Mouse (Mus musculus) neural tube, embryonic 10.5 days (tissue): ENCODE measurements at regions not wholly inside any gene's neighbourhood (a gene's known extent, or its start where the extent isn't known, plus 50 kb on each side); places are given as distances from the start of the nearest gene placed in this dataset.

Experiments
- DNase-seq: peaks from one replicate; pipeline ENCODE4 v3.0.0-alpha.2; 2017; ENCODE audit warnings: low spot score; ENCODE audit errors: extremely low spot score

GRCm38 (mm10) chr17:76205082-76205481 lies 653.3 kb upstream of the Fam98a start:
- DNase-seq, result no peak

GRCm38 (mm10) chr17:76184813-76185212 lies 633.1 kb upstream of the Fam98a start:
- no peak for DNase-seq

- DNase-seq, result no peak
These were observed 585.1 kb upstream of the Fam98a start for GRCm38 (mm10) chr17:76136660-76137495.

GRCm38 (mm10) chr17:76134030-76134429 lies 582.3 kb upstream of the Fam98a start:
- DNase-seq, result no peak

DNA sequence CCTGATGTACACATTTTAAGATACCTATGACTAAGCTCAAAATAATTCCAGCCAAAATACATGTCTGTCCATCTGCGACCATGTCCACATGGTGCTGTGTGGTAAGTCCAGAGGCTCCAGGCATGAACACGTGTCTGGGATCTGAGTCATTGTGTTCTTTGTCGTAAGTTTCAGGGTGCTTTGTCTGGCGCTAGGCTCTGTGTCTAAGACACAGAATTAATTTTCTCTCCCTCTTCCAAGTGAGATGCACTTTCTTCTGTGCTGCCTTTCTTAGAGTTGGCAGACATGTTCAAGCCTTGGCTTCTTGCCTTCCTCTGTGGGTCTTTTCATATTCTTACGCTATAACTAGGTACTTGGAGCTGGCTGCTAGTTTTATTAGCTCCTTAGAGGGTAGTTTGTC lies 573.5 kb upstream of the Fam98a start:
- DNase-seq, result no peak

GRCm38 (mm10) chr17:76111315-76112195 lies 559.8 kb upstream of the Fam98a start:
- DNase-seq, result no peak

GRCm38 (mm10) chr17:76110856-76111255 lies 559.1 kb upstream of the Fam98a start:
- no peak for DNase-seq

DNA sequence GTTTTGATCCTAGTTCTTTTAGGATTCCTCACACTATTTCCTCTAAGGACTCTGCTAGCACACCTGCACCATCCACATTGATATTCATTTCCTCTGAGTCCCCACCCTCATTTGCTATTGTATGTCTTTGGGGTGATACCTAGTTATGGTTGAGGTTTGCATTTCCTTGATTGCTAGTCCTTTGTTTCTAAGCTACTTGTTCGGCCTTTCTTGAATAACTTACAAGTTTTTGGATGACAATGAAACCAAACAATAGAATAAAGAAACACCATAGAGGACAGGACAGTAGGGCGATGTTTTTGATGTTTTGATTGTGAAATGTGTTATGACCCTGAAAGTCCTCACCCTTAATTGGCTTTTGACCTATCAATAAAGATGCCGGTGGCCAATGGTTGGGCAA lies 531.8 kb upstream of the Fam98a start:
- no peak for DNase-seq

DNA sequence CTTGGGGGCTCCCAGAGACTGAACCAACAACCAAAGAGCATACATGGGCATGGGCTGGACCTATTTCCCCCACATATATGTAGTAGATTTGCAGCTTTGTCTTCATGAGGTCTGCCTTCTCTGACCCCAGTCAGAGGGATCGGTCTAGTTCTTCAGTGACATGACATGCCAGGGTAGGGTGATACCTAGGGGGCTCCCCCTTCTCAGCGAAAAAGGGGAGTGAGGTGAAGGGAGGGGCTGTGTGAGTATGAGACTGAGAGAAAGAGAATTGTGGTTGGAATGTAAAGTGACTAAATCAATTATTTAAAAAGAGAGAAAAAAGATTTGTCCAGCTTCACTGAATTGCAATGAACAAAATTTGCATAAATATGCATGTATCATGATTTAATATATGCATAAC lies 530.0 kb upstream of the Fam98a start:
- DNase-seq, result no peak

GRCm38 (mm10) chr17:76046438-76046837 lies 494.7 kb upstream of the Fam98a start:
- no peak for DNase-seq

DNA sequence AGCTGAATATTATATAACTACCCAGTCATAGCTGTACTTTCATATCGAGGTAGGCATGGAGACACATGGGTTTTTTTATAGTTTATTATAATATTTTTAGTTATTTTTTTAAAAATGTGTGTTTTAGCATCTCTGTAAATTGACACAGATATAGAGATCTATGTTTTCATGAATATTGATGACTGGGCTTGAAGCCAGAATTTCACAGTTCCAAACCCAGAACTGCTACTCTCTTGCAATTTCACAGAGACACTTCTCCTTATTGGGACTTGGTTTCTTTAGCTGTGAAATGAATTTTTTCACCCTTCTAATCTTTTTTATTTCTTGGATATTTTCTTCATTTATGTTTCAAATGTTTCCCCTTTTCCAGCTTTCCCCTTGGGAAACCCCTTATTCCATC lies 481.0 kb upstream of the Fam98a start:
- DNase-seq, result no peak

DNA sequence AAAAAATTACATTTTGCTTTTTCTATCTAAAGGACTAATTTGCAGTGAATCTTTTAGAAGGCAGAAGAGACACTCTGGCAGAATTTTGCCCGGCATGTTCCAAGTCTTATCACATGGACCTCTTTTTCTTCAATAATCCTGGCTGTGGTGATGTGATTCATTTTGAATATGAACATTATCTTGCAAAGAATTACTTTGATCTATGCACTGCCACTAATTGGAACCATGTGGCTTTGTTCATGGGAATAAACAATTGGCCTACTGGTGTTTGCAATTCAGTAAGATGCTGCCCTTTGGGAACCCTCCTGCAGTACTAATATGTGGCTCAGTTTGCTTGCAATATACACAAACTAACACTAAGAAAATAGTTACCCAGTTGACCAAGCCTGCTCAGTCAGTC lies 456.3 kb upstream of the Fam98a start:
- no peak for DNase-seq

- no peak for DNase-seq
These were observed 451.1 kb upstream of the Fam98a start for GRCm38 (mm10) chr17:76002836-76003235.

- no peak for DNase-seq
These were observed 409.6 kb upstream of the Fam98a start for GRCm38 (mm10) chr17:75961371-75961770.

DNA sequence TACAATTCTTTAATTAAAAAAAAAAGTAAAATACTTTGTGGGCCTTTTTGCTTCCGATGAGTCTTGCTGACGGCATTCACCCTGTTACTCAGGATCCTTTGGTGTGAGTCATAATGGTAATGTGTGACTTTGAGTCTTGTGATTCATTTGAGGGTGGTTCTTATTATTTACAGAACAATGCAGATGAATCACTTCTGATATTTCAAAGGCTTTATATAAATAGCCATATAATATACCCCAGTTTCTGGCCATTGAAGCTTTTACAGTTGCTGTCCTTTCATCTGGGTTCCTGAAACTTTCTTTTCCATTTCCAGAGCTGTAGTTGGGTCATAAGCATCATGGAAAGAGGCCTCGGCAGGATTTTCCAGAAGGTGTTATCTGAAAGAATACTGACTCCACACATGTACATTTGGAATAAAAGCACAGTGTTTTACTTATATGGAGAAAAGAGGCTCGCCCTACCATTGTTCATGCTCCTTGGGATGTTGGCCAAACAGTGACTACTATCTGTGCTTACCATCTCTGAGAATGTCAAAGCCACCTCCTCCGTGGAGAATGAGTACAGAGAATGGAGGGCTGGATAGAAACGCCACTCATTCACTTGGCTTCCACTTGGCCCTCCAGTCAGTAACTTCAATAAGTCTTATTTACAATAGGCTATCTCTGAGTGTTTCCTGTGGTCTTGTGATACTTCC lies 385.1 kb upstream of the Fam98a start:
- DNase-seq, result no peak

GRCm38 (mm10) chr17:75931022-75931421 lies 379.3 kb upstream of the Fam98a start:
- peak; percentile 36 for DNase-seq

DNA sequence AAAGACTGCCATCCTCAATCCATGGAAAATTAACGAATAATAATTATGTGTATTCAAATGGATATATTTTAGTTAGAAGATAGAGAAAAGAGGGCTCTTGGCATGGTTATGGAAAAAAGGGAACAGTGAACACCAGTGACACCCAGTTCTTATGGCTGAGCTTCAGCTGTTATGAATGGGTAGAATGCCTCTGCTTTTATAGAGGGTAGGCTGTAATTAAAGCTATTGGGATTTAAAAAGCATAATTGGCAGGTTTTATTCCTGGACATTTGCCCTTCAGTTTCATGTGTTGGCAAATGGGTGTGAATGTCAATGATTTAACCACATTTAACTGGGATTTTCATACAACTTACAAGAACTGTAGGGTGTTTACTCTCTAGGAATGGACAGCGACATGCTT lies 368.5 kb upstream of the Fam98a start:
- DNase-seq, result no peak

DNA sequence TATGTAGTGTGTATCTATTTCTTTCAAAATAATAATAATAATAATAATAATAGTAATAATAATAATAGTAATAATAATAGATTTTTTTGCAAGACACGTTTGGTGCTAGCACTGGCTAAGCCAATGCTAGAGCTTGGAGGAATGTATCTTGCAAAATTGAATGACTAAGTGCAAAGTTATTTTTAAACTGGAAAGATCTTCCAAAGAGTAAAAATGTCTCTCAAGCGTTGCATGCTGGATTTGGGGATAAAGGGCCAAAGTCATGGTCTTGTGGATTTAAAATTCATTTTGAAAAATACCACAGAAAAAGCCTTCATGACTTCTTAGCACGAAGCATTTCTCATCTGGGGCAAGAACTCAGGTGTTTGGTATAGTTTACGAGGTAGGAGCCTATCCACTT lies 365.3 kb upstream of the Fam98a start:
- DNase-seq, result no peak

DNA sequence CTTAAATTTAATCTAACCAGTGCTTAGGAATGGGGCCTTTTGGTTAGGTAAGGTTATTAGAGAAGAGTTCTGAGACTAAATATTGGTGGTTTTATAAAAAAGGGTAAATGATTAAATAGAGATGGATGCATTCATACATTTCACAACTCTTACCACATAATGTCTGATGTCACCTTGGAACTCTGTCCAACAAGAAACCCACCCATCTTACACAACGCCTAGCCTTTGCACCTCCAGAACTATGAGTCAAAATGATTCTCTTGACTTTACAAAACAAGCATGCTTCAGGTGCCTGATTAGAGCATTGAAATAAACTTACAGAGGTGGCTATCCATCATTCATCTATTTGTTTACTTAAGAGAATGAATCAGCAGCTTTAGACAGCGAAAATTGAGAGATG lies 364.8 kb upstream of the Fam98a start:
- DNase-seq, result no peak

DNA sequence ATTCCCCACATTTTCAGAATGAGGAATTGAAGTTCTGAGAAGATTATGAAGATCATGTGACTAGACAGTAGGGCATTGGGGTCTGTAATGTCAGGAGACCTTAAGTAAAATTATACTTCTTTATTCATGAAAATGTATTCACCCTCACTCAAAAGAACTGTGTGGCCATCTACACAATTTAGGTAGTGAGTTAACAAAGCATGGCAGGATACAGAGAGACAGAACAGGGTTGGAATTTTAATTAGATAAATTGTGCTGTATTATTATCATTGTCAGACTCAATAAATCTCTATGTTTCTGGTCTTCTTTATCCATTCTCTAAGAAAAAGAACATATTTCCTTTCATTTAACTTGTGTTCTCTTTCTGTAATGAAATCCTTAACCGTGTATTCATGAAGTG lies 363.5 kb upstream of the Fam98a start:
- DNase-seq, result no peak

- no peak for DNase-seq
These were observed 355.3 kb upstream of the Fam98a start for GRCm38 (mm10) chr17:75907085-75907484.

DNA sequence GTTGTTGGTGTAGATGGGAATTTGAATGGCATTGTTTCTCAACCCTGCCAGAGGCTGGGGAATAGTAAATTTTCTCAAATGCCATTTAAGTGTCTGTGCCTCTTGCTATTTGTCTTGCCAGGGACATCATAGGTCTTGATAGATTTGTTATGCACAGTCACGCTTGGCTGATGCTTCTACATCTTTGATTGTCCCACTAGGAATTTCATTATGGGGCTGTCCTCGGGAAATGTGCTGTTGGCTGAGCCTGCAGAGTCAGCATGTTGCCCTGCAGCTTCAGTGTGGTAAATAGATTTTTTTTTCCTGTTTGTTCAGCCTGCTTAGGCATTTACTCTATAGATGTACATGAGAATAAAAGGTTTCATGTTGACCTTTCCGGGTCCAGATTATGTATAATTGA lies 354.9 kb upstream of the Fam98a start:
- no peak for DNase-seq
